Mouse (Mus musculus): ENCODE data around the gene Fam204a. TPM values are rescaled to one million over a fixed set of nuclear protein-coding genes. Genes with fewer than 3 reads are reported as not detected.

Gene Fam204a
- total RNA-seq (2012; rRNA removed), result 14.0 and 19.5 TPM in 2 replicates

GRCm38 (mm10) chr19:60225899-60226844, at the start of gene Fam204a:
Fam204a (minus strand) TSS chr19:60226701.
- TF ChIP-seq ZNF384 (IDR thresholded peaks at IDR 0.05; ENCODE audit: low read depth, low read length), result no peak
- TF ChIP-seq MAFK (IDR thresholded peaks at IDR 0.05; ENCODE audit: insufficient read depth, low read depth, low read length), result no peak
- peak; percentile 93 for TF ChIP-seq CHD2 (IDR thresholded peaks at IDR 0.05; ENCODE audit: low read depth, low read length)
- peak; percentile 79 for TF ChIP-seq HCFC1 (IDR thresholded peaks at IDR 0.05; ENCODE audit: borderline replicate concordance, insufficient read depth, low read length)
- TF ChIP-seq ZC3H11A (IDR thresholded peaks at IDR 0.05; ENCODE audit: borderline replicate concordance, low read depth, low read length), result no peak
- H3K4me3 ChIP-seq (ENCODE audit: insufficient read depth in 1 of 2, low read depth in 1 of 2, low read length in 2 of 2, poor library complexity in 1 of 2, severe bottlenecking in 1 of 2), result peak within 1 kb of the TSS; percentile 82 to 94

GRCm38 (mm10) chr19:60265789-60266188, 39.3 kb upstream of the Fam204a start:
- Histone ChIP-seq H3K4me3 (ENCODE audit: insufficient read depth in 1 of 2, low read depth in 1 of 2, low read length in 2 of 2, poor library complexity in 1 of 2, severe bottlenecking in 1 of 2) (no peak overlapping the region), H3K9me3 (ENCODE audit: control insufficient read depth, insufficient read depth, low read depth, low read length) (no peaks in the 10 kb centered on the region), H3K4me1 (ENCODE audit: control insufficient read depth in 2 of 2, insufficient read depth in 2 of 2, low read length in 2 of 2, poor library complexity in 1 of 2) (no peaks in the 10 kb centered on the region), H3K9ac (ENCODE audit: insufficient read depth, low read depth, low read length, poor library complexity, severe bottlenecking) (no peak overlapping the region), H3K36me3 (ENCODE audit: control insufficient read depth, insufficient read depth, low read length, poor library complexity, severe bottlenecking) (no peaks in the 10 kb centered on the region), H3K27ac (ENCODE audit: insufficient read depth, low read depth, low read length, poor library complexity, severe bottlenecking) (no peak overlapping the region)
- TF ChIP-seq CHD2 (IDR thresholded peaks at IDR 0.05; ENCODE audit: low read depth, low read length), result no peak
- in situ Hi-C loops (cut with MboI; ENCODE audit: low sequenced_read_pairs in 2 of 2, unreplicated experiment in 2 of 2), result no loop called here
- no peak for DNase-seq (ENCODE audit: low read depth, low spot score)

More at GRCm38 (mm10) chr19:60225899-60226844, at the start of gene Fam204a:
- Histone ChIP-seq H3K4me1 (ENCODE audit: control insufficient read depth in 2 of 2, insufficient read depth in 2 of 2, low read length in 2 of 2, poor library complexity in 1 of 2) (peaks cover 0 to 2% of the 10 kb centered on the region in 2 experiments; a peak in 2 of 4 replicates), H3K9me3 (ENCODE audit: control insufficient read depth, insufficient read depth, low read depth, low read length) (no peaks in the 10 kb centered on the region), H3K9ac (ENCODE audit: insufficient read depth, low read depth, low read length, poor library complexity, severe bottlenecking) (peak within 1 kb of the TSS; percentile 98), H3K36me3 (ENCODE audit: control insufficient read depth, insufficient read depth, low read length, poor library complexity, severe bottlenecking) (no peaks in the 10 kb centered on the region), H3K27ac (ENCODE audit: insufficient read depth, low read depth, low read length, poor library complexity, severe bottlenecking) (peak within 1 kb of the TSS; percentile 41)
- in situ Hi-C loops (cut with MboI; ENCODE audit: low sequenced_read_pairs in 2 of 2, unreplicated experiment in 2 of 2), result no loop called here
- DNase-seq (ENCODE audit: low read depth, low spot score), result peak; percentile 83

DNA sequence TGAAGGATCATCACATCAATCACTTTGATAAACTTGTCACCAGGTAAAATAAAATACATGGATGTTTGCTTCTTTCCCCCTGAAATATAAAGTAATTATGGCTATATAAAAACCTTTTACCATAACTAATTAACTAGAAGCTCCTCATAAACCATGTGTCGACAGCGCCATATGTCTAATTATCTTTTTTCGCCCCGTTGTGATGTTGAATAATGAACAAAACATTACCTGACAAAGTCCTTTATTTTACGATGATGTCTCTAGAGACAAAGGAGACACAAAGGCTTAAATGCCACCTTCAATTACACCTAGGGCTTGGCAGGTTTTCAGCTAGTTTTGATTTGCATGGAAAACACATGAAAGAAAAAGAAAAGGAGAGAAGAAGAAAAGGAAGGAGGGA, 34.2 kb upstream of the Fam204a start:
- no peak for DNase-seq (ENCODE audit: low read depth, low spot score)
- in situ Hi-C loops (cut with MboI; ENCODE audit: low sequenced_read_pairs in 2 of 2, unreplicated experiment in 2 of 2), result no loop called here

GRCm38 (mm10) chr19:60252021-60252420, 25.5 kb upstream of the Fam204a start:
- H3K36me3 ChIP-seq (ENCODE audit: control insufficient read depth, insufficient read depth, low read length, poor library complexity, severe bottlenecking), result no peaks in the 10 kb centered on the region
- TF ChIP-seq HCFC1 (IDR thresholded peaks at IDR 0.05; ENCODE audit: borderline replicate concordance, insufficient read depth, low read length) (no peak), ZNF384 (IDR thresholded peaks at IDR 0.05; ENCODE audit: low read depth, low read length) (no peak), ZC3H11A (IDR thresholded peaks at IDR 0.05; ENCODE audit: borderline replicate concordance, low read depth, low read length) (no peak), CHD2 (IDR thresholded peaks at IDR 0.05; ENCODE audit: low read depth, low read length) (no peak), MAFK (IDR thresholded peaks at IDR 0.05; ENCODE audit: insufficient read depth, low read depth, low read length) (no peak)
- peak; percentile 19 for DNase-seq (ENCODE audit: low read depth, low spot score)
- no peak overlapping the region for H3K27ac ChIP-seq (ENCODE audit: insufficient read depth, low read depth, low read length, poor library complexity, severe bottlenecking)
- in situ Hi-C loops (cut with MboI; ENCODE audit: low sequenced_read_pairs in 2 of 2, unreplicated experiment in 2 of 2), result no loop called here
- no peaks in the 10 kb centered on the region for H3K9me3 ChIP-seq (ENCODE audit: control insufficient read depth, insufficient read depth, low read depth, low read length)
- H3K4me1 ChIP-seq (ENCODE audit: control insufficient read depth in 2 of 2, insufficient read depth in 2 of 2, low read length in 2 of 2, poor library complexity in 1 of 2), result no peaks in the 10 kb centered on the region
- no peak overlapping the region for H3K9ac ChIP-seq (ENCODE audit: insufficient read depth, low read depth, low read length, poor library complexity, severe bottlenecking)
- H3K4me3 ChIP-seq (ENCODE audit: insufficient read depth in 1 of 2, low read depth in 1 of 2, low read length in 2 of 2, poor library complexity in 1 of 2, severe bottlenecking in 1 of 2), result no peak overlapping the region

More for the DNA sequence above, 34.2 kb upstream of the Fam204a start:
- TF ChIP-seq ZC3H11A (IDR thresholded peaks at IDR 0.05; ENCODE audit: borderline replicate concordance, low read depth, low read length) (no peak), HCFC1 (IDR thresholded peaks at IDR 0.05; ENCODE audit: borderline replicate concordance, insufficient read depth, low read length) (no peak), ZNF384 (IDR thresholded peaks at IDR 0.05; ENCODE audit: low read depth, low read length) (no peak), CHD2 (IDR thresholded peaks at IDR 0.05; ENCODE audit: low read depth, low read length) (no peak), MAFK (IDR thresholded peaks at IDR 0.05; ENCODE audit: insufficient read depth, low read depth, low read length) (no peak)
- H3K4me3 ChIP-seq (ENCODE audit: insufficient read depth in 1 of 2, low read depth in 1 of 2, low read length in 2 of 2, poor library complexity in 1 of 2, severe bottlenecking in 1 of 2), result no peak overlapping the region
- H3K4me1 ChIP-seq (ENCODE audit: control insufficient read depth in 2 of 2, insufficient read depth in 2 of 2, low read length in 2 of 2, poor library complexity in 1 of 2), result no peaks in the 10 kb centered on the region
- no peak overlapping the region for H3K9ac ChIP-seq (ENCODE audit: insufficient read depth, low read depth, low read length, poor library complexity, severe bottlenecking)
- H3K36me3 ChIP-seq (ENCODE audit: control insufficient read depth, insufficient read depth, low read length, poor library complexity, severe bottlenecking), result no peaks in the 10 kb centered on the region
- no peak overlapping the region for H3K27ac ChIP-seq (ENCODE audit: insufficient read depth, low read depth, low read length, poor library complexity, severe bottlenecking)
- H3K9me3 ChIP-seq (ENCODE audit: control insufficient read depth, insufficient read depth, low read depth, low read length), result no peaks in the 10 kb centered on the region
